Mouse (Mus musculus): ENCODE results near the gene D630023F18Rik.

The D630023F18Rik gene

GRCm38 (mm10) chr1:65122574-65123372, at the start of gene D630023F18Rik:
Gene D630023F18Rik (minus strand): TSS chr1:65123214.
- no peak for DNase-seq (ENCODE audit: extremely low read depth, low read depth, low spot score)

DNA sequence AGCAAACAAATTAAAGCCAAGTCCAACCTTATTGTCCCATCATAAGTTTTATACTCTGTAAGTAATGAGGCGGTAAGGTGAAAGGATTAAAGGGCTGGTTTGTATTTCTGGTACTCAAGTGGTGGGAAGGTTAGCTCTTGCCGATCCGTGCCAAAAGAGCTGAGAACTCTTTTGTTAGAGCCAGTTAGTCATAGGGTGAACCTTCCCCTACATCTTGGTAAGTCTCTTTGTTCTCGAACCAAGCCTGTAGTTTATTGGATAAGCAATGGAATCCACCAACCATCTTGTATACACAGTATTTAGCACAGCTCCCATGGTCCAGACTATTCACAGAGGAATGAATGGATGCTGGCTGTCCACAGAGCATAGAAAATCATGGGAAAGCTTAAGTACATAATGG, 48.6 kb upstream of the D630023F18Rik start:
- DNase-seq (ENCODE audit: extremely low read depth, low read depth, low spot score), result no peak

DNA sequence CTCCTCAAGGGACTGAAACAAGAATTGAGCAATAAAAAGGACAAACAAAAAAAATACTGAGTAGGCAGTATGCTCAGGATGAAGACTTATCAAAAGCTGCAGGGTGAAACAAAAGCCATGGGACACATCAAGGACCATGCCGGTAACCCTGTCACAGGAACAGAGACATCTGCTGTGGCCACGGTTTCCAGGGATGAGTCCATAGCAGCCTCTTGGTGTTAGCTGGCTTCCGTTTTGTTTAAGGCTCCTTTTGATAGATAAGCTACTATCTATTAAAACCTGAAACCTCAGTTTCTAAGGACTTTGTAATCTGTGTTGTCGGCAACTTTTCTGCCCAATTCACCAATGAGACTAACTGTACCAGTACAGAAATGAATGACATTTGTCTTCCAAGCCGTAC, 46.9 kb upstream of the D630023F18Rik start:
- no peak for DNase-seq (ENCODE audit: extremely low read depth, low read depth, low spot score)

GRCm38 (mm10) chr1:65169536-65169935, 46.5 kb upstream of the D630023F18Rik start:
- no peak for DNase-seq (ENCODE audit: extremely low read depth, low read depth, low spot score)

- no peak for DNase-seq (ENCODE audit: extremely low read depth, low read depth, low spot score)
Observed at GRCm38 (mm10) chr1:65167496-65167895, 44.5 kb upstream of the D630023F18Rik start.

DNA sequence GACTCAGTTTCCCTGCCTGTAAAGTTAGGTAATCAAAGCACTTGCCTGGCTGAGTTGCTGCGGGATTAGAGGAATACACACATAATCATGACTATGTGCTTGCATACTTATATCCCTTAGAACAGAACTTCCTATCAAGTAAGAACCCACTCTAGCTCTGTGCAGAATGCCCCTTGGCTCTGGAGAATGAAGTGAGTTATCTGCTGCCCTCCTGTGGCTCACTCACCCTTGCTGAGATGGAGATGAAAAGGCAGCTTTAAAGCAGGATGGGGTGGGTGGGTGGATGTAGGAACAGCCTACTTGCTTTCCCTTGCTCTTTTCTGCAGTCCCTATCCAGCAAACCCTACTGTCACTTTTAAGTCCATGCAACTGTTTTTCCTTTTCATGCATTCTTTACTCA, 39.2 kb upstream of the D630023F18Rik start:
- no peak for DNase-seq (ENCODE audit: extremely low read depth, low read depth, low spot score)

GRCm38 (mm10) chr1:65156111-65156510, 33.1 kb upstream of the D630023F18Rik start:
- no peak for DNase-seq (ENCODE audit: extremely low read depth, low read depth, low spot score)

DNA sequence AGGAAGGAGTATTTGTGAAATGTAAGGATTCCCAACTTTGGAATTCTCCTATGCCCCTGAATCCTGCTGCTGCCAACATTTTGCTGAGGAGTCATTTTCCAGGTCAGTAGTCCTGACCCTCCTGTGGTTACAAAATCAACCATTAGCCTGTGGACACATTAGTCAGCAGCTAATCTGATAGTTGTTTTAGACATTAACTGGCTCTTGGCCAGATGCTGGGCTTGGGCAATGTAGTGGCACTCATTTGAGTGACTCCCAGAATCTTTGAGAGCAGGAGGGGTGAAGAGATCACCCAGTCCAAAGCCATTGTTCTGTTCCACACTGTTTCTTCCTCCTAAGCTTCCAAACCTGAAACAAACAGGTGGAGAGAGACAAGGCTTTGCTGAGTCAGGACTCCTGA, 31.8 kb upstream of the D630023F18Rik start:
- no peak for DNase-seq (ENCODE audit: extremely low read depth, low read depth, low spot score)

DNA sequence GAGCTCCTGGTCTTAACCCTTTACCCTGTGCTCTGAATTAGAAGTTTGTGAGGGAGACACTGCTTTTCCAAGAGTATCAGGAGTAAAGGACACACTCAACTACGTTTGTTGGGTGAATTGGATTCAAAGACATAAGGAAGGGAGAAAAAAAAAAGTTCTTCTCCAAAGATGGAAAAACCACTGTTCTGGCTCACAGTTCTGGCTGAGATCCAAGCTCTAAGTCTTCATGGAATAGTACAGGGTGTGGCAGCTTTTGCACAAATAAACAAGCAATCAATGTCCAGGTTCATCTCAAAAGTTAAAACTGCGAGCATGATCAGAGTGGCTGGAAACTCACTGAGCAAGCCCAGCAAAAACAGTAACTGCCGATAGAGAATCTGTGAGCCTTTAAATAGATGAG, 25.0 kb upstream of the D630023F18Rik start:
- no peak for DNase-seq (ENCODE audit: extremely low read depth, low read depth, low spot score)

DNA sequence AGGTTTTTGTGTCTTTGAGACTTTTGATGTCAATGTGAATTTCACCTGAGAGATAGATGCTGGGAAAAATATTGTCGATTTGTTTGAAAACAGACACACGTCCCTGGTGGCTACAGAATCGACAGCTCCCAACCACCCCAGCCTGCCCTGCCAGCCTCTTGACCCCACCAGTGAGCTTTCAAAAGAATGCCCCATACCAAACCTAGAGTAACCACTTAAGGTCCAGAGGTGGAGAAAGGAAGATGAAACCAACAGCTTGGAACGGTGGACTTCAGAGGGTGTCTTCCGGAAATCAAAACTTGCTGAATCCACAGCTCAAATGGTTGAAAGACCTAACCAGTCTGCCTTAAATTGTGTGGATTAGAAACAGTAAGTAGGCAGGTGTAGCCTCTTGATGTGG, 24.3 kb upstream of the D630023F18Rik start:
- DNase-seq (ENCODE audit: extremely low read depth, low read depth, low spot score), result no peak

DNA sequence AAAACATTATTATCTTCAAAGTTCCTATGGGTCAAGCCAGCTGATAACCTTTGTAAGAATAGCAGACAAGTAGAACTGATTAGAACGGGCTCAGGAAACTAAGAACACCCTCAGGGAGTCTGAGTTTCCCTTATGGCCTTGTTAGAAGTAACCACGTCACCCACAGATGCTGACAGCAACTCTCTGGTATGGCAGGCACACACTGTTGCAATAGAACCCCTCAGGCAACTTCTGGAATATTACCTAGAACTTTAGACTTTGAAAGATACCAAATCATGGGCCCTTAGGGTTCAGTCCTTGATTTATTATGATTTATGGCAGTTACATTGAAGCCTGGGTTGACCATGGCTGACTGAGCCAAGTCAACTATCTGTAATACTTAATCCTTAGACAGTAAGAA, 23.6 kb upstream of the D630023F18Rik start:
- no peak for DNase-seq (ENCODE audit: extremely low read depth, low read depth, low spot score)

DNA sequence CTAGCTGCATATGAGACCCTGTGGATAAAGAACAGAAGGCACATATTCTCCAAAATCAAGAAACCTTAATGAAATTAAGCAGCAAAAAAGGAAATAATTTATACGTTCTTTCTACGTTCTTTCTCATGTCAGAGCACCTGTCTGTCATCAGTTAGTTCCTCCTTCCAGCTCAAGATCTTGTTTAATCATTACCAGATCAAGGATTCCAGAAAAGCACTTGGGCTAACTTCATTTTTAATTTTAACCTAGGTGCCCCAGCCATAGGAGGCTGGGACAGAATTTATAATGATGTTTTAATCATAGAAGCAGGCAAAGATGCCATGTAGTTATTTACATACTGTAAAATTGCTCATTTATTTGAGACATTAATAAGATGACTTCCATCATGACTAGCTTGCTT, 21.8 kb upstream of the D630023F18Rik start:
- no peak for DNase-seq (ENCODE audit: extremely low read depth, low read depth, low spot score)

- no peak for DNase-seq (ENCODE audit: extremely low read depth, low read depth, low spot score)
Observed at GRCm38 (mm10) chr1:65137560-65137959, 14.5 kb upstream of the D630023F18Rik start.

DNA sequence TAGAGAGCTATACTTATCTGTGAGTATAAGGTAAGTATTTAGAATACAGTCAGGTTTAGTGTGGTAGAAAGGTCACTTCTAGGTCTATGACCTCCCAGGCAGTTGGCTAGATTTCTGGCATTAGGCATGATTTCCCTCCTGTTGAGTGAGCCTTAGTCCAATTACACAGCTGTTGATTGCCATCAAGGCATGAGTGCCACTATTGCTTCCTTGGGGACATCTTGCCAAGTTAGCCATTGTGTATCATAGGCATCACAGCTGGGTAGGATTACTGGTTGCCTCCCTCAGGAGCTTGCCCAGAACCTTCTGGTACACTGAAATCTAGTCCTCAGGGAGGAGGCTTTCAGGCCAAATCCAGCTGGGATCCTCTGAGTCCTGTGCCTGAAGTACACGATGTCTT, 9.8 kb upstream of the D630023F18Rik start:
- DNase-seq (ENCODE audit: extremely low read depth, low read depth, low spot score), result peak; percentile 77

GRCm38 (mm10) chr1:65131671-65132070, 8.7 kb upstream of the D630023F18Rik start:
- DNase-seq (ENCODE audit: extremely low read depth, low read depth, low spot score), result no peak

DNA sequence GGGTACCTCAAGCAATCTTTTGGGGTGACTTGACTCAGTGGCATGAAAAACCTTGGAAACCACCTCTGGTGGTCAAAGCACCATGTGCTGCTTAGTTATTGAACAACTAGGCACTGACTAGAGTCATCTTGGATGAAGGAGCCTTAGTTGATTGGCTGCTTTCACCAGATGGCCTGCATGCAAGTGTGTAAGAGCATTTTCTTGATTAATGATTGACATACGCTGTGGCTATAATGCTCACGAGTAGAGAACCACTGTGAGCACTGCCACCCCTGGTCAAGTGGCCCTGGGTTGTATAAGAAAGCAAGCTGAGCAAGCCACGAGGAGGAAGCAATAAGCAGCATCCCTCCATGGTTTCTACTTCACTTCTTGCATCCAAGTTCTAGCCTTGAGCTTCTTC, 7.2 kb upstream of the D630023F18Rik start:
- no peak for DNase-seq (ENCODE audit: extremely low read depth, low read depth, low spot score)

GRCm38 (mm10) chr1:65129634-65130180, 6.7 kb upstream of the D630023F18Rik start:
- no peak for DNase-seq (ENCODE audit: extremely low read depth, low read depth, low spot score)

DNA sequence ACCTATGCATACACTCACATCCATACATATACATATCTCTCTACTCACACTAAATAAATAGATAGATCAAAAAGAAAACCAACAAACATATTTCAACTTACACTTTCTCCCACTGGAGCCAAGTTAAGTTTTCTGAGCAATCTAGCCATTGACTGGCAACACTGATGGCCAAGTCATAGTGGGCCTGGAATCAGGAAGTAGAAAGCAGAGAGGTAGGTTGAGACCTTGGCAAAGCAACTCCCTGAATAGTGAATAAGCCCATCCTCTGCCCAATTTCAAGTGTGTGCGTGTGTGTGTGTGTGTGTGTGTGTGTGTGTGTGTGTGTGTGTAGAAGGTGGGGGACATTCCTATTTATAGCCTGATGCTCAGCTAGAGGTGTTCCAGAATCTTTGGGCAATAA, 3.6 kb downstream of the D630023F18Rik start, which contains the start of gene Gm28845:
TSS of gene Gm28845 (minus strand) at position 121 of the 400 bp plus-strand sequence.
- DNase-seq (ENCODE audit: extremely low read depth, low read depth, low spot score), result no peak

- peak; percentile 86 for DNase-seq (ENCODE audit: extremely low read depth, low read depth, low spot score)
Observed at GRCm38 (mm10) chr1:65118150-65118913, 4.7 kb downstream of the D630023F18Rik start.

GRCm38 (mm10) chr1:65113536-65114172, 9.4 kb downstream of the D630023F18Rik start:
- DNase-seq (ENCODE audit: extremely low read depth, low read depth, low spot score), result peak; percentile 94

DNA sequence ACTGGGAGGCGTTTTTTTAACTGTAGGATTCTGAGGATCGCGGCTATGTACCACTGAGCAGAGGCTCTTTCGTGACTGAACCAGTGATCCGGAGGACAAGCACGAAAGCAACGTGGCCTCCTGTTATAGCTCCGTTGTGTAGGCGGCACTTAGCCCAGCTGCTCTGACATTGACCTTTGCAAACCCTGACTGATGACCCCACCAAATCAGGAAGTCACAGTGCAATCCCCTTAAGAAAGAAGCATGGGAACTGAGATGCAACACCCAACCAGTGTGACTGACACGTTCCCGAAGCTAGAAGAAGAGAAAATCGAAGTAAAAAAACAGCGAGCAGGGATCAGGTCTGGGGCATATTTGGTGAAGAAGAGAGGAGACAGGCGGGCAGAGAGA, 10.2 kb downstream of the D630023F18Rik start:
- no peak for DNase-seq (ENCODE audit: extremely low read depth, low read depth, low spot score)
